Mouse (Mus musculus): Measurements from ENCODE around the gene Hipk2.

Gene Hipk2

DNA sequence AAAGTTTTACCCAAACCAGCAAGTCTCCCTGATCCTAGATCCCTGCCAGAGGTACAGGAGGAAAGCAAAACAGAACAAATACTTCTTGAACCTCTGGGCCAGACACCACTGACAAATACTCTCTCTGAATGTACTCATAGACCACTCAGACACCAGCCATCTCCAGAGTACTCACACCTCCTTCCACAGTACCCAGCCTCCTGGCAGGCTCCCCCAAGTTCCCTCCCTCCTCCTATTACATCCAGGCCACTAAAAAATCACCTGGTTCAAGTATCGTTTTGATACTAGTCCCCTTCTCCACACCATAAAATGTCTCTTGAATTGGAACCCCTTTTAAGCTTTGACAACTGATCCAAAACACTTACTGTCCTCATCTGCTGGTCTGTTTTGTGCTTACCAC, 8.7 kb downstream of the Hipk2 start:
- DNase-seq (ENCODE audit: low read depth, low spot score): no peak

DNA sequence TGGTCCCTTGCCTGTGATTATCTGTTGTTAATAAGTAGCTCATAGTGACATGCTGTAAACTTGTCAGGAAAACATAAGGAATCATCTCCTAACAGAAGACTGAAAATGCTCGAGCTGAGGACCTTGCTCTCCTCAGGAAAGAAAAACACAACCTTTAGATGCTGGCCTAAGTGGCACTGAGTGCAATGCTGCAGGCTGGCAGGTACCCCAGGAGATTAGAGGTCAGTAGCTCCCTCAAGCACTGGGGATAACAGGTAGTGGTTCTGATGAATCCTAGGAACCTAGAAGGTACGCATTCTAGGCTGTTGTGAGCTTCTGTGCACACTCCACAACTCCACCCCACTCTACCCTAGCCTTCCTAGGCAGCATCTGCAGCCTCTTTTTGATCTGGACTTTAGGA, 9.2 kb downstream of the Hipk2 start:
- DNase-seq (ENCODE audit: low read depth, low spot score): no peak

DNA sequence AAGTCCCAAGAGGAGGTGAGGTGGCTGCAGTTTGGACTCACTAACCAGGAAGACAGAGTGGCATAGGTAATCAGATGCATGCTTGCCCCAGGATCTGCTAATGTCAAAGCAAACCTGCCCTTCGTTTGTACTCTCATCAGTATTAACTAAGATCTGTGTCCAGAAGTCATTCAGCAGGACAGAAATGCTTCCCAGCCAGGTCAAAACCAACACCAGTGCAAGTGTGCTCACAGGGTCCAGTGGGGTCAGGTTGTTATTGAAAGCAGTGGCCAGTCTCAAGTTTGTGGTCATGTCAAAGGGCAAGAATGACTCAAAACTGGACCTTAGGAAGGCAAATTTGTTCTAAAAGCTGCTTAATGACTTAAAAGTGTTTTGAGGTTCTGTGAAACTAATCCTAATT, 9.6 kb downstream of the Hipk2 start:
- no peak for DNase-seq (ENCODE audit: low read depth, low spot score)

- no peak for DNase-seq (ENCODE audit: low read depth, low spot score)
Observed at GRCm38 (mm10) chr6:38865805-38866204, 10.2 kb downstream of the Hipk2 start.

DNA sequence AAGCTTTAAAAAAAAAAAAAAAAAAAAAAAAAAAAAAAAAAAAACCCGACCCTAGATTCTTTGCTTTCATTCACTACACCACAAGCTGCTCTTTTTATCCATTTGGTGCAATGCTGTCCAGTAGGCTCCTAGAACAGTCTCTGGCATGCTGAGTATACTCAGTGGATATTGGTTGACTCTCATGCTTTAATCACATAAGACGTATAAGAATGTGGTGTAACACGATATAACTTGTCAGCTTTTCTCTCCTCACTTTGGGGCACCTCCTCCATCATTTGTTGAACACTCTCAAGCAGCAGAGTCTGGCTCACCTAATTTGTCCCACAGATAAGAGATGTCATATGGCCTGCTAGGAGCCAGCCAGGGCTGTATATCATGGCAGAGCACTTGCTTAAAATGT, 12.4 kb downstream of the Hipk2 start:
- DNase-seq (ENCODE audit: low read depth, low spot score): no peak

DNA sequence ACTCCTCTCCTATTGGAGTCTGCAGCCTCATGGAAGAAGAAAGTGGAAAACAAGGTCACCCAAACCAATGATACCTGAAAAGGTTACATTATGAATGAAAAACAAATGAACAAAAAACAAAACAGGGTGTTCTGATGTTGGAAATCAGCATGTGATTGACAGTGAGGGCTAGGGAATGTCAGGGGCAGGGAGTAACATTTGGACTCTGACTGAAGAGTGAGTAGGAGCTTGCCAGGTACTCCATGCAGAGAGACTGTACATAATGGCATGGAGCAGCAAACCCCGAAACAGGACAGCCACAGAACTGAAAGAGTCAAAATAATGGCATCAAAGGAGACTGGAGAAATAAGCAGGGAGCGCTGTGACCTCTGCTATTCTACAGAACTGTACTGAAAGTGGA, 15.7 kb downstream of the Hipk2 start:
- DNase-seq (ENCODE audit: low read depth, low spot score): no peak

- DNase-seq (ENCODE audit: low read depth, low spot score): no peak
Observed at GRCm38 (mm10) chr6:38859819-38860218, 16.1 kb downstream of the Hipk2 start.

DNA sequence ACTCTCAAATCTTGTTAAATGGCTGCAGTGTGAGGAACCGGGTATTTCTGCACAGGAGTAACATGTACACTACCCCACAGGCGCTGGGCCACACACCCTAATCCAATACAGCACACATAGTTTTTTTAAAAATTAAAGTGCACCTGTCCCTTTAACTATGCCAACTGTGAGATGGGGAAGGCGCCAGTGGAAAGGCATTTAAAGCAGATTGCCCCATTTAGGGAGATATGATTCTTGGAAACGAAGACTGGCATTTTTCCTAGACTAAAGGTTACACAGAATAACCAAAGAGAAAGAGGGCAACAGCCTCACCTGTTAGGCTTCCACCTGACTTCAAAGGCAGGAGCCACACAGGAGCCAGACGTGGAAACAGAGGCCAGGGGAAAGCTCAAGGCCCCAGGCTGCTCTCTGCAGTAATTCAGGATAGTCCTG, 22.4 kb downstream of the Hipk2 start:
- DNase-seq (ENCODE audit: low read depth, low spot score): peak; percentile 87

GRCm38 (mm10) chr6:38851740-38852139, 24.2 kb downstream of the Hipk2 start:
- no peak for DNase-seq (ENCODE audit: low read depth, low spot score)

GRCm38 (mm10) chr6:38850715-38851259, 25.2 kb downstream of the Hipk2 start:
- DNase-seq (ENCODE audit: low read depth, low spot score): no peak

DNA sequence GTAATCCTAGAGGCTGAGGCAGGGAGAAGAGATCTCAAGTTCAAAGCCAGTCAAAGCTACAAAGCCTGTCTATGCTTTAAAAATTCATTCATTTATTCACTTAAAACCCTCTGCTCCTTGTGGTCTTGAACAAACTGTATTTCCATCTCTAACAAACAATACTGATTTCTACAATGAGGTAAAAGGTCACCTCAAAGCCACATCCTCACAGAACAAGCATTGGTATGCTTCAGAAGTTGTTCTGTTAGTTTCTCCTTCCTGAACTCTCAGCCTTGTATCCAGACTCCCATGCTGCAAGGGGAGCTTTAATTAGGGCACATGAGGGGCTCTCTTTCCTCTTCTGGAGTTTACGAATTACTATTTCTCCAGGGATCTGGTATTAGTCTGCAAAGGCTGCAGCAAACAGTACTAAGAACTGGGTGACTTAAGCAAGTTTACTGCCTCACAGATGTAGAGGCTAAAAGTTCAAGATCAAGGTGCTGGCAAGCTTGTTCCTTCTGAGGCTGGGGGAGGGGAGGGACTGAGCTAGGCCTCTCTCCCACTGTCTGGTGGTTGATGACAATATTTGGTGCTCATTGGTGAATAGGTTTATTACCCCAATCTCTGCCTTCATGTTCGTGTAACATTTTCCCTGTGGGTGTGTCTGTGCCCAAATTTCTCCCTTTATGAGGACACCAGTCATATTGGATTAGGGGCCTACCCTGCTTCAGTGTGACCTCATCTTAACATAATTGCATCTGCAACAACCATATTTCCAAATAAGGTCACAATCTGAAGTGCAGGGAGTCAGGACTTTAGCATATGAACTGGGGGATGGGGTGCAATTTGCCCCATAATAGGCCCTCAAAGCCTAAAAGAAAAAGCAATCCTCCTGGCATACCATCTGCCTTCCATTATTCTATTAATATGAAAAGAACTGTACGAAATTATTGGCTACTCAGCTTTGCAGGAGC, 27.7 kb downstream of the Hipk2 start:
- DNase-seq (ENCODE audit: low read depth, low spot score): peak; percentile 47

GRCm38 (mm10) chr6:38847447-38847846, 28.5 kb downstream of the Hipk2 start:
- no peak for DNase-seq (ENCODE audit: low read depth, low spot score)

GRCm38 (mm10) chr6:38846330-38847195, 29.4 kb downstream of the Hipk2 start:
- DNase-seq (ENCODE audit: low read depth, low spot score): peak; percentile 48

DNA sequence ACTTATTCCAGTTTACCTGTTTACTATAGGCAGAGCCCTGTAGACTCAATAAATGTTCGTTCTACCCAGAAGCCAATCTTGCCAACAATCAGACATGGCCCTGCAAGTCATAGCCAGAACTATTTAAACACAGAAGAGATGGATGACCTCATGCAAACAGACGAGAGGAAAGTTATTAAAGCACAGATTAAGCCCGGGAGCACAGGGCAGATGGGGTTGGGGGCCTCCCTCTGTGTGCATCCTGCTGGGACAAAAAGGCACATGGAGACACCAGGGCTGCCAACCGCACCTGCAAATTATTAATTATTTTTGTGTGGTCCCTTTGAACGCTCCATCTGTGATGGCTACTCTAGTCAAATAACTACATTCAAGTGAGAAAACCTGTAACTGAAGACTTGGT, 30.1 kb downstream of the Hipk2 start:
- peak; percentile 48 for DNase-seq (ENCODE audit: low read depth, low spot score)

DNA sequence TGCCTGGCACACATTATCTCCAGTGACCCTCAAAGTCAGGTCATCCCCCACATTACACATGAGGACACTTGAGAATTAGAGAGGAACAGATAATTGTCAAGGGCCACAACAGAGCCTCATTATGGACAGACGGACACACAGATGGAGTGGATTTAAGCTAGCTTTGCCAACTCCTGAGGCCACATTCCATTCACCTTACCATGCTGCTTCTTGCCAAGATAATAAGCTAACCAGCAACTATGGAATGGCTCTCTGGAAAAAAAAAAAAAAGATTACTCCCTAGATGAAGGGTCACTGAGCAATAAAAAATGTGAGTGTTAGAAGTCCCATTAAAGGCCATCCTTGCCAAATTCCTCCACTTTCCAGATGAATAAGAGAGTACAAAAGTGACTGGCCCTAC, 30.8 kb downstream of the Hipk2 start:
- DNase-seq (ENCODE audit: low read depth, low spot score): peak; percentile 64

DNA sequence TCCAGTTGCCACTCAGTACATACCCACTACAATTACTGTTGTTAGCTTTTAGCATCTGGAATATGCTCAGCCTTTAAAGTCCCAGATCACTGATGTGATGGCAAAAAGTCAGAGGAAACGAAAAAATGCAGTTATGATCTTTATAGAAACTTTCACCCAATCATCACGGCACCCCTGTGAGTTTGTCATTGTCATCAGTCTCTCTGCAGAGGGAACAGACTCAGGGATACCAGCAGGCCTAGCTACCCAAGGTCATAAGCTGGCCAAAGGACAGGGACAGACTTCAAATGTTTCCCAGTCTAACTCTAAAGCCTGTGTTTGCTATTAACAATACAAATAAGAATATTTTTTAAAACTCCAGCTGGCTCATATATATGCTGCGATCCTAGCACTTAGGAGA, 34.4 kb downstream of the Hipk2 start:
- no peak for DNase-seq (ENCODE audit: low read depth, low spot score)

DNA sequence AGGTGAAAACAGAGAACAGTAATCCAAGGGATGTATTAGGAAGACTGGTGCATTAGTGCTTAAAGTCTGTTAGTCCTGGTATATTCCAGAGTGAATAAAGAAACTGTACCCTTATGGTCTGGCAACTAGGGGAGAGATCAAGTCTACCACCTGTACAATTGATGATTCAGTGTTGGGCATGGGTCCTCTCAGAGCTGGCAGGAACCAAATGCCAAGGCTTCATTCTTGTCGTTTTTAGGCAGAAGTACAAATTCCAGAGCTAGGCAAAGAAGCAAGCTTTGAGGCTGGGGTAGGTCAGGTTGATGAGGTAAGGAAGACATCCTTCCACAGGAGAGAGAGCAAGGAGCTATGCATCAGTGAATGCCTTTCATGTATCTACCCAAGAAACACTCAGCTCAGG, 35.2 kb downstream of the Hipk2 start:
- DNase-seq (ENCODE audit: low read depth, low spot score): no peak

DNA sequence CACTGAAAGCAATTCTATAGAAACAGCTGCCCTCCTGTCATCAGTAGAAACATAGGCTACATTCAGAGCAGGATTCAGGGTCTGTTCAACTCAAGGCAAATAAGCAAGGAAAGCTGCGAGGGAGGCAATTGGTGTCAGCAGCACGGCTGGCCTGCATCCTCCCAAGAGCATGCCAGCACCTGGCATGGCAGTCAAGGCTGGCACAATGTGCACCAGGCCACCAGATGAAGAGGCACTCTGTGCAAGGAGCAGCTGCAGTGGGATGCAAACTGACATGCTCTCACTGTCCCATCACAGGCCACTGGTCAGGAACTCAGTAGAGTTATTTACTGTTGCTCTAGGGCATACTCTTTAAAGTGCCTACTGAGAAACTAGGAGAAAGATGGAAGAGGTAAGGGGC, 35.6 kb downstream of the Hipk2 start:
- DNase-seq (ENCODE audit: low read depth, low spot score): peak; percentile 87

GRCm38 (mm10) chr6:38839891-38840290, 36.1 kb downstream of the Hipk2 start:
- no peak for DNase-seq (ENCODE audit: low read depth, low spot score)

DNA sequence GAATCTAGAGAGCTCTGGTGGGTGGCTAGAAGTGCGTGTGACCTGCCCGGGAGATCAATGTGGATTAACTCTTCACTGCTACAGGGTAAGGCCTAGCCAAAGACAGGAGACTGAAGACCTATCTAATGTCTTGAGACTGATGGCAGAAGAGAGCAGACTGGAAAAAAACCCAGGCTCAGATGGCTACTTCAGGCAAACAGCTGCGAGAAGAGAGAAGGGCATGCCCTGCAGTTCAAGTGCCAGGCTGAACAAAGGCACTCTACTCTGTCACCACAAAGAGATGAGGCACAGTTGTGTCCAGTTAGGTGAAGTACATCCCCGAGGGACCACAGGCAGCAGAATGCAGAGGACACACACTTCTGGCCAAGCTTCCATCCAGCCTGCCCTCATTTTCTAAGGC, 37.9 kb downstream of the Hipk2 start:
- DNase-seq (ENCODE audit: low read depth, low spot score): peak; percentile 41

GRCm38 (mm10) chr6:38835217-38835616, 40.7 kb downstream of the Hipk2 start:
- DNase-seq (ENCODE audit: low read depth, low spot score): no peak

GRCm38 (mm10) chr6:38834727-38835126, 41.2 kb downstream of the Hipk2 start:
- DNase-seq (ENCODE audit: low read depth, low spot score): no peak

Measured in brain, adult 2 months (tissue).